Mouse (Mus musculus): Measurements from ENCODE around the gene Rtcb. TPM values are rescaled to one million over a fixed set of nuclear protein-coding genes. Genes with fewer than 3 reads are reported as not detected.

Gene Rtcb
- polyA plus RNA-seq (2014; fragmentation: Nextera tagmentation; extraction: Ambion mirVana): 203 and 206 TPM in 2 replicates

GRCm38 (mm10) chr10:85957464-85957950 is at the start of gene Rtcb:
Gene Rtcb (minus strand): TSS chr10:85957823.
- H3K27me3 ChIP-seq (ENCODE audit: control insufficient read depth, insufficient read depth, low read length): no peaks in the 10 kb centered on the region
- peaks cover 4% of the 10 kb centered on the region for H3K36me3 ChIP-seq (ENCODE audit: control insufficient read depth, insufficient read depth, low read length)
- peak within 1 kb of the TSS; percentile 51; the same call in 1 of the 2 replicates for H3K27ac ChIP-seq (ENCODE audit: low read depth, low read length)
- ATAC-seq (ENCODE audit: low FRiP score) (peak; percentile 95), DNase-seq (ENCODE audit: low spot score, missing footprints) (peak; percentile 100)
- H3K4me2 ChIP-seq: peak within 1 kb of the TSS; percentile 92
- H3K9ac ChIP-seq (ENCODE audit: low read length): peak within 1 kb of the TSS; percentile 95
- under 1% methylated on average over 38 of the region's 38 CpGs for WGBS
- H3K9me3 ChIP-seq (ENCODE audit: control insufficient read depth, low read length): no peaks in the 10 kb centered on the region
- H3K4me1 ChIP-seq (ENCODE audit: control insufficient read depth, insufficient read depth, low read length): peaks cover 6% of the 10 kb centered on the region
- H3K4me3 ChIP-seq (ENCODE audit: low read depth, low read length): peak within 1 kb of the TSS; percentile 97

- H3K4me1 ChIP-seq (ENCODE audit: control insufficient read depth, insufficient read depth, low read length): no peaks in the 10 kb centered on the region
- 72% methylated on average over 5 of the region's 5 CpGs for WGBS
- H3K9me3 ChIP-seq (ENCODE audit: control insufficient read depth, low read length): no peaks in the 10 kb centered on the region
- no peak overlapping the region for H3K4me2 ChIP-seq
- H3K9ac ChIP-seq (ENCODE audit: low read length): no peak overlapping the region
- DNase-seq (ENCODE audit: low spot score, missing footprints) (no peak), ATAC-seq (ENCODE audit: low FRiP score) (no peak)
- H3K27me3 ChIP-seq (ENCODE audit: control insufficient read depth, insufficient read depth, low read length): no peaks in the 10 kb centered on the region
- H3K4me3 ChIP-seq (ENCODE audit: low read depth, low read length): no peak overlapping the region
- no peak overlapping the region for H3K27ac ChIP-seq (ENCODE audit: low read depth, low read length)
- no peaks in the 10 kb centered on the region for H3K36me3 ChIP-seq (ENCODE audit: control insufficient read depth, insufficient read depth, low read length)
Observed at GRCm38 (mm10) chr10:86006455-86006854, 48.8 kb upstream of the Rtcb start.

- no peak for ATAC-seq (ENCODE audit: low FRiP score)
Observed at GRCm38 (mm10) chr10:86000447-86000846, 42.8 kb upstream of the Rtcb start.

GRCm38 (mm10) chr10:85994543-85995104 is 37.0 kb upstream of the Rtcb start:
- Histone ChIP-seq H3K4me3 (ENCODE audit: low read depth, low read length) (no peak overlapping the region), H3K9me3 (ENCODE audit: control insufficient read depth, low read length) (no peaks in the 10 kb centered on the region), H3K9ac (ENCODE audit: low read length) (no peak overlapping the region), H3K27me3 (ENCODE audit: control insufficient read depth, insufficient read depth, low read length) (no peaks in the 10 kb centered on the region), H3K4me2 (no peak overlapping the region), H3K36me3 (ENCODE audit: control insufficient read depth, insufficient read depth, low read length) (no peaks in the 10 kb centered on the region), H3K4me1 (ENCODE audit: control insufficient read depth, insufficient read depth, low read length) (no peaks in the 10 kb centered on the region), H3K27ac (ENCODE audit: low read depth, low read length) (no peak overlapping the region)
- WGBS: 87% methylated on average over 5 of the region's 5 CpGs
- no peak for ATAC-seq (ENCODE audit: low FRiP score)
- no peak for DNase-seq (ENCODE audit: low spot score, missing footprints)

More at GRCm38 (mm10) chr10:86000447-86000846, 42.8 kb upstream of the Rtcb start:
- peak; percentile 59 for DNase-seq (ENCODE audit: low spot score, missing footprints)
- no peak overlapping the region for H3K4me3 ChIP-seq (ENCODE audit: low read depth, low read length)
- H3K36me3 ChIP-seq (ENCODE audit: control insufficient read depth, insufficient read depth, low read length): no peaks in the 10 kb centered on the region
- H3K27ac ChIP-seq (ENCODE audit: low read depth, low read length): no peak overlapping the region
- H3K9me3 ChIP-seq (ENCODE audit: control insufficient read depth, low read length): no peaks in the 10 kb centered on the region
- H3K27me3 ChIP-seq (ENCODE audit: control insufficient read depth, insufficient read depth, low read length): no peaks in the 10 kb centered on the region
- no peaks in the 10 kb centered on the region for H3K4me1 ChIP-seq (ENCODE audit: control insufficient read depth, insufficient read depth, low read length)
- H3K9ac ChIP-seq (ENCODE audit: low read length): no peak overlapping the region
- no peak overlapping the region for H3K4me2 ChIP-seq
- 92% methylated on average over 4 of the region's 4 CpGs for WGBS

- no peak overlapping the region for H3K27ac ChIP-seq (ENCODE audit: low read depth, low read length)
- no peak for ATAC-seq (ENCODE audit: low FRiP score)
- H3K9ac ChIP-seq (ENCODE audit: low read length): no peak overlapping the region
- DNase-seq (ENCODE audit: low spot score, missing footprints): no peak
- no peaks in the 10 kb centered on the region for H3K27me3 ChIP-seq (ENCODE audit: control insufficient read depth, insufficient read depth, low read length)
- 84% methylated on average over 9 of the region's 9 CpGs for WGBS
- H3K4me3 ChIP-seq (ENCODE audit: low read depth, low read length): no peak overlapping the region
- no peak overlapping the region for H3K4me2 ChIP-seq
- H3K9me3 ChIP-seq (ENCODE audit: control insufficient read depth, low read length): no peaks in the 10 kb centered on the region
- no peaks in the 10 kb centered on the region for H3K4me1 ChIP-seq (ENCODE audit: control insufficient read depth, insufficient read depth, low read length)
- no peaks in the 10 kb centered on the region for H3K36me3 ChIP-seq (ENCODE audit: control insufficient read depth, insufficient read depth, low read length)
Observed at GRCm38 (mm10) chr10:85993836-85994235, 36.2 kb upstream of the Rtcb start.

- Histone ChIP-seq H3K4me1 (ENCODE audit: control insufficient read depth, insufficient read depth, low read length) (no peaks in the 10 kb centered on the region), H3K9me3 (ENCODE audit: control insufficient read depth, low read length) (no peaks in the 10 kb centered on the region), H3K4me3 (ENCODE audit: low read depth, low read length) (no peak overlapping the region), H3K27me3 (ENCODE audit: control insufficient read depth, insufficient read depth, low read length) (no peaks in the 10 kb centered on the region), H3K27ac (ENCODE audit: low read depth, low read length) (no peak overlapping the region), H3K4me2 (no peak overlapping the region), H3K9ac (ENCODE audit: low read length) (no peak overlapping the region), H3K36me3 (ENCODE audit: control insufficient read depth, insufficient read depth, low read length) (no peaks in the 10 kb centered on the region)
- 94% methylated on average over 4 of the region's 4 CpGs for WGBS
- no peak for ATAC-seq (ENCODE audit: low FRiP score)
- DNase-seq (ENCODE audit: low spot score, missing footprints): no peak
Observed at GRCm38 (mm10) chr10:85992412-85992811, 34.8 kb upstream of the Rtcb start.

GRCm38 (mm10) chr10:85989412-85990115 is 31.9 kb upstream of the Rtcb start:
- no peaks in the 10 kb centered on the region for H3K4me1 ChIP-seq (ENCODE audit: control insufficient read depth, insufficient read depth, low read length)
- H3K4me2 ChIP-seq: no peak overlapping the region
- WGBS: 81% methylated on average over 6 of the region's 6 CpGs
- no peak overlapping the region for H3K4me3 ChIP-seq (ENCODE audit: low read depth, low read length)
- H3K9ac ChIP-seq (ENCODE audit: low read length): no peak overlapping the region
- no peaks in the 10 kb centered on the region for H3K27me3 ChIP-seq (ENCODE audit: control insufficient read depth, insufficient read depth, low read length)
- no peak for DNase-seq (ENCODE audit: low spot score, missing footprints)
- no peaks in the 10 kb centered on the region for H3K9me3 ChIP-seq (ENCODE audit: control insufficient read depth, low read length)
- no peak for ATAC-seq (ENCODE audit: low FRiP score)
- no peaks in the 10 kb centered on the region for H3K36me3 ChIP-seq (ENCODE audit: control insufficient read depth, insufficient read depth, low read length)
- no peak overlapping the region for H3K27ac ChIP-seq (ENCODE audit: low read depth, low read length)

GRCm38 (mm10) chr10:85972915-85973314 is 15.3 kb upstream of the Rtcb start:
- H3K9ac ChIP-seq (ENCODE audit: low read length): no peak overlapping the region
- no peak overlapping the region for H3K4me2 ChIP-seq
- no peaks in the 10 kb centered on the region for H3K9me3 ChIP-seq (ENCODE audit: control insufficient read depth, low read length)
- H3K36me3 ChIP-seq (ENCODE audit: control insufficient read depth, insufficient read depth, low read length): no peaks in the 10 kb centered on the region
- H3K4me3 ChIP-seq (ENCODE audit: low read depth, low read length): no peak overlapping the region
- H3K4me1 ChIP-seq (ENCODE audit: control insufficient read depth, insufficient read depth, low read length): no peaks in the 10 kb centered on the region
- no peak overlapping the region for H3K27ac ChIP-seq (ENCODE audit: low read depth, low read length)
- no peak for ATAC-seq (ENCODE audit: low FRiP score)
- WGBS: 90% methylated on average over 4 of the region's 4 CpGs
- DNase-seq (ENCODE audit: low spot score, missing footprints): no peak
- H3K27me3 ChIP-seq (ENCODE audit: control insufficient read depth, insufficient read depth, low read length): no peaks in the 10 kb centered on the region

GRCm38 (mm10) chr10:85971826-85972225 is 14.2 kb upstream of the Rtcb start:
- no peaks in the 10 kb centered on the region for H3K27me3 ChIP-seq (ENCODE audit: control insufficient read depth, insufficient read depth, low read length)
- H3K36me3 ChIP-seq (ENCODE audit: control insufficient read depth, insufficient read depth, low read length): no peaks in the 10 kb centered on the region
- H3K9me3 ChIP-seq (ENCODE audit: control insufficient read depth, low read length): no peaks in the 10 kb centered on the region
- H3K27ac ChIP-seq (ENCODE audit: low read depth, low read length): no peak overlapping the region
- no peaks in the 10 kb centered on the region for H3K4me1 ChIP-seq (ENCODE audit: control insufficient read depth, insufficient read depth, low read length)
- no peak overlapping the region for H3K4me2 ChIP-seq
- DNase-seq (ENCODE audit: low spot score, missing footprints): no peak
- H3K9ac ChIP-seq (ENCODE audit: low read length): no peak overlapping the region
- no peak for ATAC-seq (ENCODE audit: low FRiP score)
- no peak overlapping the region for H3K4me3 ChIP-seq (ENCODE audit: low read depth, low read length)
- WGBS: 86% methylated on average over 9 of the region's 9 CpGs

All from midbrain, embryonic 11.5 days (tissue).